Mouse (Mus musculus) cerebellum, postnatal 25 days (tissue): ENCODE measurements around the gene Lrg1.
"Not testable (repeated sequence)": the region's sequence is repeated elsewhere in the genome, so short reads cannot be mapped to it uniquely, and the experiment has no call there.

ENCODE experiments used
- DNase-seq, 2 experiments: peaks; one replicate each; pipeline ENCODE4 v3.0.0; 2021; ENCODE audit warnings: mixed read lengths in 2 of 2

Lrg1 gene

GRCm38 (mm10) chr17:56108334-56109044 is 13.3 kb downstream of the Lrg1 start:
- DNase-seq = peak in 1 of 2 experiments; percentile 37

GRCm38 (mm10) chr17:56107736-56108135 is 14.1 kb downstream of the Lrg1 start:
- DNase-seq = no peak

- no peak for DNase-seq
These were observed 14.8 kb downstream of the Lrg1 start for GRCm38 (mm10) chr17:56106981-56107380.

GRCm38 (mm10) chr17:56106436-56106835 is 15.4 kb downstream of the Lrg1 start:
- DNase-seq = not testable (repeated sequence)

GRCm38 (mm10) chr17:56104821-56105220 is 17.0 kb downstream of the Lrg1 start:
- DNase-seq = not testable (repeated sequence)

GRCm38 (mm10) chr17:56103465-56104285 is 18.1 kb downstream of the Lrg1 start:
- no peak for DNase-seq

- DNase-seq = no peak
These were observed 18.9 kb downstream of the Lrg1 start for GRCm38 (mm10) chr17:56102927-56103326.

GRCm38 (mm10) chr17:56102158-56102557 is 19.6 kb downstream of the Lrg1 start:
- no peak for DNase-seq

GRCm38 (mm10) chr17:56100811-56101210 is 21.0 kb downstream of the Lrg1 start:
- no peak for DNase-seq

GRCm38 (mm10) chr17:56098711-56099572 is 22.9 kb downstream of the Lrg1 start:
- no peak for DNase-seq

- DNase-seq = no peak
These were observed 23.6 kb downstream of the Lrg1 start for GRCm38 (mm10) chr17:56098180-56098579.

- DNase-seq = no peak
These were observed 24.9 kb downstream of the Lrg1 start for GRCm38 (mm10) chr17:56096883-56097282.

- no peak for DNase-seq
These were observed 29.0 kb downstream of the Lrg1 start for GRCm38 (mm10) chr17:56092794-56093193.

- no peak for DNase-seq
These were observed 29.5 kb downstream of the Lrg1 start for GRCm38 (mm10) chr17:56092312-56092711.

- peak in 1 of 2 experiments; percentile 52 for DNase-seq
These were observed 40.8 kb downstream of the Lrg1 start for GRCm38 (mm10) chr17:56080781-56081585.

GRCm38 (mm10) chr17:56079921-56080320 is 41.9 kb downstream of the Lrg1 start:
- peak in 1 of 2 experiments; percentile 29 for DNase-seq

GRCm38 (mm10) chr17:56078880-56079795 is 42.7 kb downstream of the Lrg1 start, which contains the start of gene Hdgfl2:
Gene Hdgfl2, plus strand, starts transcription at chr17:56079634.
- DNase-seq = peak; percentile 100

GRCm38 (mm10) chr17:56078361-56078760 is 43.4 kb downstream of the Lrg1 start:
- DNase-seq = peak in 1 of 2 experiments; percentile 38

- DNase-seq = no peak
These were observed 44.3 kb downstream of the Lrg1 start for GRCm38 (mm10) chr17:56077523-56077922.

- DNase-seq = peak; percentile 97 to 99
These were observed 47.0 kb downstream of the Lrg1 start, which contains the start of gene Ubxn6 for GRCm38 (mm10) chr17:56074827-56075208. Gene Ubxn6, minus strand, starts transcription at chr17:56075028.
